Mouse (Mus musculus) right cerebral cortex, postnatal 25 days (tissue): Measurements from ENCODE around the gene Mettl7a3.
A peak's percentile ranks its signal among the peaks of the same experiment; 100 is the strongest.
"Not testable (repeated sequence)": the region's sequence is repeated elsewhere in the genome, so short reads cannot be mapped to it uniquely, and the experiment has no call there.

ENCODE experiments used
- DNase-seq: peaks from one replicate; pipeline ENCODE4 v3.0.0; 2022

The Mettl7a3 gene

GRCm38 (mm10) chr15:100330739-100331138 is 4.0 kb upstream of the Mettl7a3 start:
- DNase-seq: no peak

- DNase-seq: not testable (repeated sequence)
Observed at GRCm38 (mm10) chr15:100332077-100332961, 2.4 kb upstream of the Mettl7a3 start.

- not testable (repeated sequence) for DNase-seq
Observed at GRCm38 (mm10) chr15:100337328-100337727, 2.6 kb downstream of the Mettl7a3 start.

GRCm38 (mm10) chr15:100337847-100338246 is 3.1 kb downstream of the Mettl7a3 start:
- DNase-seq: not testable (repeated sequence)

- not testable (repeated sequence) for DNase-seq
Observed at GRCm38 (mm10) chr15:100341314-100341980, 6.7 kb downstream of the Mettl7a3 start.

- no peak for DNase-seq
Observed at GRCm38 (mm10) chr15:100345484-100345883, 10.8 kb downstream of the Mettl7a3 start.

GRCm38 (mm10) chr15:100346761-100347160 is 12.0 kb downstream of the Mettl7a3 start:
- DNase-seq: no peak

GRCm38 (mm10) chr15:100349496-100349895 is 14.8 kb downstream of the Mettl7a3 start:
- DNase-seq: no peak

- no peak for DNase-seq
Observed at GRCm38 (mm10) chr15:100351501-100352060, 16.9 kb downstream of the Mettl7a3 start.

- DNase-seq: no peak
Observed at GRCm38 (mm10) chr15:100352711-100353250, 18.1 kb downstream of the Mettl7a3 start, which contains the start of the genes Methig1 and Mettl7a2. Gene Methig1, plus strand, starts transcription at chr15:100353149. Gene Mettl7a2, plus strand, starts transcription at chr15:100353200.

GRCm38 (mm10) chr15:100353399-100353798 is 18.7 kb downstream of the Mettl7a3 start:
- DNase-seq: not testable (repeated sequence)

- no peak for DNase-seq
Observed at GRCm38 (mm10) chr15:100355876-100356275, 21.1 kb downstream of the Mettl7a3 start.

GRCm38 (mm10) chr15:100364242-100364641 is 29.5 kb downstream of the Mettl7a3 start, which contains the start of gene Higd1c:
Gene Higd1c, plus strand, starts transcription at chr15:100364542.
- DNase-seq: no peak

GRCm38 (mm10) chr15:100365967-100366366 is 31.2 kb downstream of the Mettl7a3 start:
- not testable (repeated sequence) for DNase-seq

- DNase-seq: no peak
Observed at GRCm38 (mm10) chr15:100367119-100367518, 32.4 kb downstream of the Mettl7a3 start.

GRCm38 (mm10) chr15:100375066-100375465 is 40.3 kb downstream of the Mettl7a3 start:
- DNase-seq: peak; percentile 66

- not testable (repeated sequence) for DNase-seq
Observed at GRCm38 (mm10) chr15:100377847-100378505, 43.2 kb downstream of the Mettl7a3 start.

GRCm38 (mm10) chr15:100379658-100380057 is 44.9 kb downstream of the Mettl7a3 start:
- no peak for DNase-seq

- DNase-seq: no peak
Observed at GRCm38 (mm10) chr15:100380104-100380503, 45.4 kb downstream of the Mettl7a3 start.

- DNase-seq: no peak
Observed at GRCm38 (mm10) chr15:100385705-100386104, 51.0 kb downstream of the Mettl7a3 start.

GRCm38 (mm10) chr15:100387544-100388223 is 53.0 kb downstream of the Mettl7a3 start:
- no peak for DNase-seq
